13 mouse cellular contexts compared by ENCODE assay signal in the genomic region with DNA sequence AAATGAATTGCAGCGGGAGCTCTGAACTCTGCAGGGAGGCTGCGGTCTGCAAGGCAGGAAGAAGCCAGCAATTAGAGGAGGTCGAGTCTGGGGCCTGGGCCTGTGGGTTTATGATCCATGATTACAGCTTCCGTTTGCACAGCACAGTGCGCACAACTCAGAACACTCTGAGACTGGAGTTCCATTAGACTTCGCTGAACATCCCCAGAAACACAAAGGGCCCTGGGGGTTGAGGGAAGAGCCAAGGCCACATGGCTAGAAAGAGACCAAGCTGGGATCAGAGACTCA. TPM values are rescaled to one million over a fixed set of nuclear protein-coding genes. Genes with fewer than 3 reads are reported as not detected.
A peak's percentile ranks its signal among the peaks of the same experiment; 100 is the strongest.
DNase-seq lines count a peak whose midpoint lies in the region; ATAC-seq lines count a peak whose summit lies in the region.
"Had no signal": no experiment of that assay in that cellular context is flagged by ENCODE, and none has a peak within 500 bp of the region (broad histone marks: within the 10 kb centered on the region; RNA-seq: fewer than 3 reads in every experiment).

No protein-coding gene starts in this region.

- H3K9me3 ChIP-seq in forebrain, embryonic 14.5 days (replicated peaks; ENCODE audit: control insufficient read depth, low read length): no peaks in the 10 kb centered on the region
- H3K9me3 ChIP-seq in forebrain, embryonic 10.5 days: no peaks in the 10 kb centered on the region
- no peaks in the 10 kb centered on the region for H3K9me3 ChIP-seq in midbrain, embryonic 14.5 days (ENCODE audit: control insufficient read depth, low read length)
- no peaks in the 10 kb centered on the region; the same call in 1 of the 2 replicates for H3K9me3 ChIP-seq in midbrain, embryonic 16.5 days (replicated peaks; ENCODE audit: control insufficient read depth, low read length, poor library complexity, severe bottlenecking)
- H3K9me3 ChIP-seq in embryonic facial prominence, embryonic 15.5 days (replicated peaks): no peaks in the 10 kb centered on the region
- H3K9me3 ChIP-seq in limb, embryonic 15.5 days: no peaks in the 10 kb centered on the region

- peak; percentile 29 for DNase-seq in forebrain, embryonic 14.5 days (ENCODE audit: low spot score)
- DNase-seq in forebrain, embryonic 10.5 days (ENCODE audit: extremely low spot score, low spot score): no peak
- no peak for DNase-seq in midbrain, embryonic 14.5 days
- no peak for DNase-seq in left cerebral cortex, adult 11 months (ENCODE audit: low spot score)
- no peak for DNase-seq in cerebellum, adult 9-10 months
- DNase-seq: adrenal gland, postnatal 14 days; cerebellum, postnatal 36 days; right cerebral cortex, postnatal 4 days had no signal

- no peak overlapping the region for H3K27ac ChIP-seq in forebrain, embryonic 14.5 days (ENCODE audit: low read depth, low read length)
- H3K27ac ChIP-seq in forebrain, embryonic 10.5 days: no peak overlapping the region
- no peak overlapping the region for H3K27ac ChIP-seq in midbrain, embryonic 14.5 days (replicated peaks; ENCODE audit: low read depth, low read length)
- H3K27ac ChIP-seq in midbrain, embryonic 16.5 days (ENCODE audit: low read length): no peak overlapping the region
- H3K27ac ChIP-seq in embryonic facial prominence, embryonic 15.5 days (replicated peaks): no peak overlapping the region
- no peak overlapping the region for H3K27ac ChIP-seq in limb, embryonic 15.5 days
- H3K27ac ChIP-seq: hindbrain, postnatal 0 days had no signal

- peaks cover 5% of the 10 kb centered on the region; the same call in 1 of the 2 replicates for H3K4me1 ChIP-seq in forebrain, embryonic 14.5 days (ENCODE audit: control insufficient read depth, insufficient read depth, low read length)
- peaks cover 8% of the 10 kb centered on the region; the same call in 1 of the 2 replicates for H3K4me1 ChIP-seq in forebrain, embryonic 10.5 days
- no peaks in the 10 kb centered on the region for H3K4me1 ChIP-seq in midbrain, embryonic 14.5 days (ENCODE audit: control insufficient read depth, insufficient read depth, low read length)
- H3K4me1 ChIP-seq in midbrain, embryonic 16.5 days (ENCODE audit: control insufficient read depth, insufficient read depth, low read length): no peaks in the 10 kb centered on the region; the same call in 1 of the 2 replicates
- H3K4me1 ChIP-seq in embryonic facial prominence, embryonic 15.5 days: peaks cover 10% of the 10 kb centered on the region
- peaks cover 26% of the 10 kb centered on the region for H3K4me1 ChIP-seq in limb, embryonic 15.5 days

- no peak overlapping the region for H3K9ac ChIP-seq in forebrain, embryonic 14.5 days (ENCODE audit: low read length)
- H3K9ac ChIP-seq in midbrain, embryonic 14.5 days (replicated peaks; ENCODE audit: low read length): 0 out of 2 replicates have a peak overlapping the region, but pooled peaks have one; percentile 1
- no peak overlapping the region for H3K9ac ChIP-seq in midbrain, embryonic 16.5 days (ENCODE audit: low read depth, low read length)
- H3K9ac ChIP-seq in embryonic facial prominence, embryonic 15.5 days: no peak overlapping the region
- H3K9ac ChIP-seq in limb, embryonic 15.5 days: no peak overlapping the region

- 59% methylated on average over 6 of the region's 6 CpGs for WGBS in forebrain, embryonic 14.5 days
- WGBS in forebrain, embryonic 10.5 days: 72% methylated on average over 6 of the region's 6 CpGs
- WGBS in midbrain, embryonic 14.5 days: 57% methylated on average over 6 of the region's 6 CpGs
- 49% methylated on average over 6 of the region's 6 CpGs for WGBS in midbrain, embryonic 16.5 days
- 30% methylated on average over 6 of the region's 6 CpGs for WGBS in embryonic facial prominence, embryonic 15.5 days
- 9% methylated on average over 6 of the region's 6 CpGs for WGBS in limb, embryonic 15.5 days

- no peak for ATAC-seq in forebrain, embryonic 14.5 days
- no peak for ATAC-seq in midbrain, embryonic 14.5 days (ENCODE audit: low FRiP score, low TSS enrichment)
- ATAC-seq in midbrain, embryonic 16.5 days: no peak
- peak; percentile 49; the same call in 1 of the 2 replicates for ATAC-seq in embryonic facial prominence, embryonic 15.5 days (ENCODE audit: insufficient number of reproducible peaks, low FRiP score, low TSS enrichment, low read depth)
- 0 out of 2 replicates have a peak, but pooled peaks have one; percentile 36 for ATAC-seq in limb, embryonic 15.5 days (ENCODE audit: insufficient number of reproducible peaks, low FRiP score, low TSS enrichment, low read depth)

- 0 out of 2 replicates have a peak, but pooled peaks cover 3% of the 10 kb centered on the region for H3K27me3 ChIP-seq in forebrain, embryonic 14.5 days (replicated peaks; ENCODE audit: control insufficient read depth, insufficient read depth, low read length)
- no peaks in the 10 kb centered on the region for H3K27me3 ChIP-seq in forebrain, embryonic 10.5 days (ENCODE audit: poor library complexity, severe bottlenecking)
- H3K27me3 ChIP-seq in midbrain, embryonic 14.5 days (ENCODE audit: control insufficient read depth, insufficient read depth, low read length): no peaks in the 10 kb centered on the region
- H3K27me3 ChIP-seq in midbrain, embryonic 16.5 days (ENCODE audit: control insufficient read depth, insufficient read depth, low read depth, low read length): no peaks in the 10 kb centered on the region
- H3K27me3 ChIP-seq in embryonic facial prominence, embryonic 15.5 days: no peaks in the 10 kb centered on the region; the same call in 1 of the 2 replicates
- peaks cover 17% of the 10 kb centered on the region; the same call in 1 of the 2 replicates for H3K27me3 ChIP-seq in limb, embryonic 15.5 days

- no peak overlapping the region for H3K4me2 ChIP-seq in forebrain, embryonic 14.5 days (ENCODE audit: low read length)
- no peak overlapping the region for H3K4me2 ChIP-seq in midbrain, embryonic 14.5 days (ENCODE audit: low read length)
- no peak overlapping the region for H3K4me2 ChIP-seq in midbrain, embryonic 16.5 days (ENCODE audit: low read length)
- H3K4me2 ChIP-seq in embryonic facial prominence, embryonic 15.5 days (replicated peaks): no peak overlapping the region
- no peak overlapping the region for H3K4me2 ChIP-seq in limb, embryonic 15.5 days

- H3K4me3 ChIP-seq in forebrain, embryonic 14.5 days (ENCODE audit: low read depth, low read length): no peak overlapping the region
- H3K4me3 ChIP-seq in forebrain, embryonic 10.5 days: no peak overlapping the region
- no peak overlapping the region for H3K4me3 ChIP-seq in midbrain, embryonic 14.5 days (replicated peaks; ENCODE audit: low read depth, low read length)
- no peak overlapping the region for H3K4me3 ChIP-seq in midbrain, embryonic 16.5 days (ENCODE audit: low read depth, low read length)
- no peak overlapping the region for H3K4me3 ChIP-seq in embryonic facial prominence, embryonic 15.5 days (replicated peaks)
- no peak overlapping the region for H3K4me3 ChIP-seq in limb, embryonic 15.5 days
- H3K4me3 ChIP-seq: erythroblast, embryonic 14.5 days had no signal

- H3K36me3 ChIP-seq in forebrain, embryonic 14.5 days (ENCODE audit: control insufficient read depth, insufficient read depth, low read length): no peaks in the 10 kb centered on the region
- H3K36me3 ChIP-seq in forebrain, embryonic 10.5 days (replicated peaks): no peaks in the 10 kb centered on the region
- no peaks in the 10 kb centered on the region for H3K36me3 ChIP-seq in midbrain, embryonic 14.5 days (ENCODE audit: control insufficient read depth, insufficient read depth, low read length)
- H3K36me3 ChIP-seq in midbrain, embryonic 16.5 days (ENCODE audit: control insufficient read depth, insufficient read depth, low read length): no peaks in the 10 kb centered on the region
- H3K36me3 ChIP-seq in embryonic facial prominence, embryonic 15.5 days: no peaks in the 10 kb centered on the region
- H3K36me3 ChIP-seq in limb, embryonic 15.5 days: no peaks in the 10 kb centered on the region

RNA-seq across cellular contexts. Expression of a gene that starts 16.4 kb away (rescaled TPM):
- 4.7 and 7.4 TPM in 2 replicates for polyA plus RNA-seq in forebrain, embryonic 14.5 days (2014; fragmentation: Nextera tagmentation; extraction: Ambion mirVana)
- polyA plus RNA-seq in forebrain, embryonic 10.5 days (2016; fragmentation: Nextera tagmentation; extraction: Ambion mirVana): 0.49 TPM in 1 of 2 replicates, not detected in the other
- 9.6 and 13.9 TPM in 2 replicates for polyA plus RNA-seq in midbrain, embryonic 14.5 days (2014; fragmentation: Nextera tagmentation; extraction: Ambion mirVana)
- 29.4 and 36.2 TPM in 2 replicates for polyA plus RNA-seq in midbrain, embryonic 16.5 days (2015; fragmentation: Nextera tagmentation; extraction: Ambion mirVana)
- 3.5 and 4.7 TPM in 2 replicates for polyA plus RNA-seq in embryonic facial prominence, embryonic 15.5 days (2015; fragmentation: Nextera tagmentation; extraction: Ambion mirVana)
- 2.7 and 5.7 TPM in 2 replicates for polyA plus RNA-seq in limb, embryonic 15.5 days (2015; fragmentation: Nextera tagmentation; extraction: Ambion mirVana)
- polyA plus RNA-seq: erythroblast, embryonic 14.5 days had no signal

RNA-seq across cellular contexts. Expression of a gene that starts 34.3 kb away (rescaled TPM):
- 1.3 and 2.2 TPM in 2 replicates for polyA plus RNA-seq in forebrain, embryonic 14.5 days (2014; fragmentation: Nextera tagmentation; extraction: Ambion mirVana)
- polyA plus RNA-seq in forebrain, embryonic 10.5 days (2016; fragmentation: Nextera tagmentation; extraction: Ambion mirVana): 3.9 and 4.5 TPM in 2 replicates
- 1.7 and 2.2 TPM in 2 replicates for polyA plus RNA-seq in midbrain, embryonic 14.5 days (2014; fragmentation: Nextera tagmentation; extraction: Ambion mirVana)
- polyA plus RNA-seq in midbrain, embryonic 16.5 days (2015; fragmentation: Nextera tagmentation; extraction: Ambion mirVana): 1.8 and 3.2 TPM in 2 replicates
- polyA plus RNA-seq in embryonic facial prominence, embryonic 15.5 days (2015; fragmentation: Nextera tagmentation; extraction: Ambion mirVana): 5.0 and 7.0 TPM in 2 replicates
- 6.6 and 7.3 TPM in 2 replicates for polyA plus RNA-seq in limb, embryonic 15.5 days (2015; fragmentation: Nextera tagmentation; extraction: Ambion mirVana)

Comparison
In these comparisons a context has a peak if more than half of its experiments do, and no peak if none do; other contexts are left out.
1. ATAC-seq: peak in embryonic facial prominence, embryonic 15.5 days (single experiment) and limb, embryonic 15.5 days (single experiment); none in forebrain, embryonic 14.5 days (single experiment), midbrain, embryonic 14.5 days (single experiment) and midbrain, embryonic 16.5 days (single experiment).